Mouse (Mus musculus) testis, adult 2 months (tissue): ENCODE measurements around the gene Dlg2.

Experiments
- CTCF ChIP-seq: fragments of 200-500 bp; IDR thresholded peaks from 2 replicates; pipeline ENCODE4 v1.5.1; 2012; ENCODE audit warnings: low read depth, mild to moderate bottlenecking, inconsistent platforms, low read length, moderate library complexity; ENCODE audit not compliant: control insufficient read depth, insufficient read depth, insufficient replicate concordance
- POLR2A ChIP-seq: fragments of 200-500 bp; IDR thresholded peaks from 2 replicates; pipeline ENCODE4 v1.6.1; 2012; ENCODE audit warnings: low read depth, mild to moderate bottlenecking, inconsistent platforms, low read length, moderate library complexity; ENCODE audit not compliant: control insufficient read depth

DNA sequence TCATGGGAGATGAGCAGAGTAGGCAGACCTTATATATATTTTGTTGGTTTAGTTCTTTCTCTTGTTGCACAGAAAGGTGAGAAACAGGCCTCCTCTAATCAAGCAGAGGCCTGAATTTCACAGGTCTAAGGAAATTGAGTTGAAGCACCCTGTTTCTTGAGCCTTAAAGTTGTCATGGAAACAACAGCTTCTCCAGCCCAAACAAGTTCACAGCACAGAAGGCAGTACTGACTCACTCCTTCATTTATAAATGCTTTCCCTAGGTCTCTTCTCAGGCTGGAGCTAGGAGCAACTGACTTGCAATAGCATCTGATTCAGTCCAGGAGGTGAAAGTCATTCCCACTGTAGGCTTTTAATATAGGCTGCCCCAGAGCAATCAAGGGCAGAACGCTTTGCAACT lies 1890.6 kb downstream of the Dlg2 start:
- TF ChIP-seq POLR2A (no peak), CTCF (no peak)
